Mouse (Mus musculus): ENCODE results near the gene 1700028J19Rik. TPM values are rescaled to one million over a fixed set of nuclear protein-coding genes. Genes with fewer than 3 reads are reported as not detected.

1700028J19Rik gene
- total and polyA plus RNA-seq, 3 experiments: 0.62 to 1.2 TPM; not detected in 1

GRCm38 (mm10) chr7:44239913-44240312 is 6.6 kb downstream of the 1700028J19Rik start:
- Histone ChIP-seq H3K27me3 (ENCODE audit: control insufficient read depth in 1 of 2, insufficient read depth in 2 of 2, low read length in 2 of 2) (no peaks in the 10 kb centered on the region), H3K27ac (ENCODE audit: control insufficient read depth, low read depth, low read length) (no peak overlapping the region), H3K4me3 (ENCODE audit: control insufficient read depth in 1 of 2, insufficient read depth in 1 of 2, low read depth in 2 of 2, low read length in 2 of 2) (no peak overlapping the region), H3K4me1 (ENCODE audit: control insufficient read depth in 1 of 2, insufficient read depth in 2 of 2, low read length in 2 of 2) (peaks cover 10 to 25% of the 10 kb centered on the region in 2 experiments), H3K9ac (ENCODE audit: control insufficient read depth, low read depth, low read length, poor library complexity, severe bottlenecking) (no peak overlapping the region), H3K36me3 (ENCODE audit: control insufficient read depth in 1 of 2, insufficient read depth in 2 of 2, low read length in 2 of 2) (peaks cover 0 to 10% of the 10 kb centered on the region in 2 experiments; a peak in 2 of 4 replicates), H3K9me3 (replicated peaks; ENCODE audit: insufficient read depth, low read length) (no peaks in the 10 kb centered on the region), H3K79me2 (ENCODE audit: control insufficient read depth, insufficient read depth, low read length, poor library complexity) (no peaks in the 10 kb centered on the region)
- peak; percentile 49 for DNase-seq (ENCODE audit: low read depth, low spot score)
- TF ChIP-seq NELFE (IDR thresholded peaks at IDR 0.05; ENCODE audit: low read depth, low read length): no peak
- TF ChIP-seq EP300 (IDR thresholded peaks at IDR 0.05; ENCODE audit: low read depth in 1 of 2, low read length in 2 of 2): peak; percentile 72 to 75
- TF ChIP-seq ELF1 (IDR thresholded peaks at IDR 0.05; ENCODE audit: low read depth, low read length): no peak
- TF ChIP-seq ETS1 (IDR thresholded peaks at IDR 0.05; ENCODE audit: low read depth, low read length): peak; percentile 58
- TF ChIP-seq CHD2 (IDR thresholded peaks at IDR 0.05; ENCODE audit: low read length): no peak
- TF ChIP-seq MAZ (IDR thresholded peaks at IDR 0.05; ENCODE audit: low read depth, low read length): no peak
- no peak for TF ChIP-seq POLR2AphosphoS5 (IDR thresholded peaks at IDR 0.05; ENCODE audit: borderline replicate concordance, low read depth, low read length)
- TF ChIP-seq MEF2A (IDR thresholded peaks at IDR 0.05; ENCODE audit: extremely low read depth, insufficient replicate concordance, low read depth, low read length, poor library complexity, severe bottlenecking): no peak
- TF ChIP-seq CTCF (IDR thresholded peaks at IDR 0.05 in 2 of 3, conservative IDR thresholded peaks at IDR 0.05 in 1 of 3; ENCODE audit: control insufficient read depth in 1 of 3, insufficient read depth in 1 of 3, low read depth in 2 of 3, low read length in 3 of 3, poor library complexity in 1 of 3, severe bottlenecking in 1 of 3): no peak
- TF ChIP-seq GATA1 (IDR thresholded peaks at IDR 0.05; ENCODE audit: low read depth, low read length): peak; percentile 88
- TF ChIP-seq RCOR1 (IDR thresholded peaks at IDR 0.05; ENCODE audit: low read depth, low read length): peak; percentile 70; the same call in 1 of the 2 replicates
- TF ChIP-seq MYB (IDR thresholded peaks at IDR 0.05; ENCODE audit: low read depth, low read length): no peak
- no peak for TF ChIP-seq ZNF384 (IDR thresholded peaks at IDR 0.05; ENCODE audit: low read depth, low read length)
- TF ChIP-seq E2F4 (IDR thresholded peaks at IDR 0.05; ENCODE audit: borderline replicate concordance, low read depth, low read length): no peak
- TF ChIP-seq TCF12 (IDR thresholded peaks at IDR 0.05; ENCODE audit: low read depth, low read length): peak; percentile 48; the same call in 1 of the 2 replicates

DNA sequence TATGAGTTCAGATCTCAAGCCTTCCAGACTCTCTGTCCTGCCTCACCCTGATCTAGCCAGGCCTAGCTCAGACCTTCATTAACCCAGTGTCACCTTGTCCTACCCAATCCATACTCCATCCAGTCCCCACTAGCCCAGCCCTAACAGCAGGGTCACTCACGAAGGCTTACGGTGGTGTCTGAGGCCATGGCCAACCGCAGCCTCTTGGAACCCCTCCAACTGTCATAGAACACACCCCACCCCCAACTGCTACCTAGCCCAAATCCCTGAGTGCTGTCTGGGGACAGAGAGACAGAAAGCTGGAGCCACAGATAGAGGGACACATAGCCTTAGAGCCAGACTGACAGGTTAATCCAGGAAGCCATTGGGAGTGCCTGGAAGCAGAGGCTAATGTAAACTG is 10.6 kb downstream of the 1700028J19Rik start, which contains the start of gene Gm36864:
Gene Gm36864 (plus strand): TSS at position 269 of the 400 bp plus-strand sequence.
- Histone ChIP-seq H3K4me1 (ENCODE audit: control insufficient read depth in 1 of 2, insufficient read depth in 2 of 2, low read length in 2 of 2) (peaks cover 10 to 23% of the 10 kb centered on the region in 2 experiments), H3K9ac (ENCODE audit: control insufficient read depth, low read depth, low read length, poor library complexity, severe bottlenecking) (no peak within 1 kb of the TSS), H3K27ac (ENCODE audit: control insufficient read depth, low read depth, low read length) (no peak within 1 kb of the TSS), H3K27me3 (ENCODE audit: control insufficient read depth in 1 of 2, insufficient read depth in 2 of 2, low read length in 2 of 2) (no peaks in the 10 kb centered on the region), H3K9me3 (replicated peaks; ENCODE audit: insufficient read depth, low read length) (no peaks in the 10 kb centered on the region), H3K4me3 (ENCODE audit: control insufficient read depth in 1 of 2, insufficient read depth in 1 of 2, low read depth in 2 of 2, low read length in 2 of 2) (no peak within 1 kb of the TSS), H3K79me2 (ENCODE audit: control insufficient read depth, insufficient read depth, low read length, poor library complexity) (no peaks in the 10 kb centered on the region), H3K36me3 (ENCODE audit: control insufficient read depth in 1 of 2, insufficient read depth in 2 of 2, low read length in 2 of 2) (peaks cover 0 to 10% of the 10 kb centered on the region in 2 experiments; a peak in 2 of 4 replicates)
- TF ChIP-seq ZMIZ1 (IDR thresholded peaks at IDR 0.05; ENCODE audit: low read depth, low read length) (no peak), GATA1 (IDR thresholded peaks at IDR 0.05; ENCODE audit: low read depth, low read length) (no peak), MAZ (IDR thresholded peaks at IDR 0.05; ENCODE audit: low read depth, low read length) (no peak), JUND (IDR thresholded peaks at IDR 0.05; ENCODE audit: low read depth, low read length) (no peak), RAD21 (IDR thresholded peaks at IDR 0.05; ENCODE audit: low read depth, low read length) (no peak), GABPA (IDR thresholded peaks at IDR 0.05; ENCODE audit: low read depth, low read length) (no peak), NRF1 (IDR thresholded peaks at IDR 0.05; ENCODE audit: insufficient read depth, low read depth, low read length, poor library complexity, severe bottlenecking) (no peak), POLR2AphosphoS2 (IDR thresholded peaks at IDR 0.05; ENCODE audit: low read length) (no peak), EP300 (IDR thresholded peaks at IDR 0.05; ENCODE audit: low read depth in 1 of 2, low read length in 2 of 2) (no peak), MAFK (IDR thresholded peaks at IDR 0.05; ENCODE audit: borderline replicate concordance, low read depth, low read length) (no peak)
- DNase-seq (ENCODE audit: low read depth, low spot score): no peak

Measured in MEL (cell line).